Mouse (Mus musculus): Measurements from ENCODE around the gene Inhbc. TPM values are rescaled to one million over a fixed set of nuclear protein-coding genes. Genes with fewer than 3 reads are reported as not detected.
"Not testable (repeated sequence)": the region's sequence is repeated elsewhere in the genome, so short reads cannot be mapped to it uniquely, and the experiment has no call there.

Inhbc gene
- polyA plus RNA-seq, 2 experiments = 1.5 to 2.1 TPM

DNA sequence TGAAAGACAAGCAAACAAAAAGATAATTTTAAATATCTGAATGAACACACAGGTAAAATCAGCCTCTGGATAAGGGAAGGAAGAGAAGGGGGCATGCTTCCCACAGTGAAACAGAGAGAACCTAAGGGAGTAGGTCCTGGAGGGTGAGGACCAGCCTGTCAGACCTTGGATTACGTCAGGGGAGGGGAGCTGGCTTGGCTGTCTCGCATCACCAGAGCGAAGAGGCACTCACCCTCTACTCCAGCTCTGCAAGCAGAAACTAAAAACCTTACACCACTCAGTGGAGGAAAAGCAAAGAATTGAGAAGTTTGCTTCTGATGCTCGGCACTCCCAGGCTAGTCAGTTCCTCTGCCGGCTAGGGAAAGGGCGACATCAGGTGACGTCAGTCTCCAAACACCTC, 50.3 kb downstream of the Inhbc start:
- Histone ChIP-seq H3K9me3 (ENCODE audit: control insufficient read depth, low read length) (no peaks in the 10 kb centered on the region), H3K36me3 (replicated peaks; ENCODE audit: control insufficient read depth, insufficient read depth, low read depth) (no peaks in the 10 kb centered on the region), H3K9ac (replicated peaks) (no peak overlapping the region), H3K4me1 (replicated peaks; ENCODE audit: control insufficient read depth in 2 of 2, insufficient read depth in 2 of 2, low read length in 1 of 2) (peaks cover 3 to 21% of the 10 kb centered on the region in 2 experiments), H3K4me2 (ENCODE audit: low read depth) (no peak overlapping the region), H3K27ac (no peak overlapping the region), H3K27me3 (ENCODE audit: control insufficient read depth, insufficient read depth, low read length) (no peaks in the 10 kb centered on the region), H3K4me3 (ENCODE audit: insufficient read depth in 1 of 2, low read depth in 2 of 2, low read length in 2 of 2) (no peak overlapping the region)
- TF ChIP-seq CTCF (IDR thresholded peaks at IDR 0.05; ENCODE audit: low read depth) = no peak
- no peak for TF ChIP-seq EP300 (IDR thresholded peaks at IDR 0.05; ENCODE audit: low read depth)
- WGBS (ENCODE audit: insufficient replicate concordance) = 73% methylated on average over 7 of the region's 7 CpGs
- ATAC-seq (ENCODE audit: insufficient read depth) (no peak), DNase-seq (ENCODE audit: low read depth in 3 of 3, low spot score in 3 of 3) (no peak)

DNA sequence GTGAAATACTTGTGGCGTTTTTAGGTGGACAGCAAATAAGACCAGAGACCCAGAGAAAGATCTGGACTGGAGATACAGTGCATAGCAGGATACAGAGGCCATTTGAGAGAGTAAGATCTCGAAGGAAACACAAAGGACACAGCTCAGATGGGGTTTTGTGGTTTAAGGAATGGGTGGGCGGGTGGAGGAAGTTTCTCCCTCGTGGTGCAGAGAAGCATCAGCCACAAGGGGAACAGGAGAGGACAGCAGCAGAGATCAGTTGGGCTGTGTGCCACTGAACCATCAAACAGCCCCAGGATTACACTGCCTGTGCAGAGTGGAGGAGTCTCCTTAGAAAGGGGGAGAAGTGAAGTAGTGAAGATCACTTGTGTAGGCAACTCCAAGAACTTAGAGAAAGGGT, 52.2 kb downstream of the Inhbc start:
- no peak overlapping the region for H3K27ac ChIP-seq
- TF ChIP-seq CTCF (IDR thresholded peaks at IDR 0.05; ENCODE audit: low read depth) (no peak), EP300 (IDR thresholded peaks at IDR 0.05; ENCODE audit: low read depth) (no peak)
- no peaks in the 10 kb centered on the region for H3K9me3 ChIP-seq (ENCODE audit: control insufficient read depth, low read length)
- H3K4me2 ChIP-seq (ENCODE audit: low read depth) = no peak overlapping the region
- H3K4me3 ChIP-seq (ENCODE audit: insufficient read depth in 1 of 2, low read depth in 2 of 2, low read length in 2 of 2) = no peak overlapping the region
- WGBS (ENCODE audit: insufficient replicate concordance) = 19% methylated on average over 4 of the region's 4 CpGs
- DNase-seq (ENCODE audit: low read depth in 3 of 3, low spot score in 3 of 3) (no peak), ATAC-seq (ENCODE audit: insufficient read depth) (no peak)
- no peaks in the 10 kb centered on the region for H3K27me3 ChIP-seq (ENCODE audit: control insufficient read depth, insufficient read depth, low read length)
- no peak overlapping the region for H3K9ac ChIP-seq (replicated peaks)
- no peaks in the 10 kb centered on the region for H3K36me3 ChIP-seq (replicated peaks; ENCODE audit: control insufficient read depth, insufficient read depth, low read depth)
- H3K4me1 ChIP-seq (replicated peaks; ENCODE audit: control insufficient read depth in 2 of 2, insufficient read depth in 2 of 2, low read length in 1 of 2) = peaks cover 1 to 20% of the 10 kb centered on the region in 2 experiments; a peak in 3 of 4 replicates

DNA sequence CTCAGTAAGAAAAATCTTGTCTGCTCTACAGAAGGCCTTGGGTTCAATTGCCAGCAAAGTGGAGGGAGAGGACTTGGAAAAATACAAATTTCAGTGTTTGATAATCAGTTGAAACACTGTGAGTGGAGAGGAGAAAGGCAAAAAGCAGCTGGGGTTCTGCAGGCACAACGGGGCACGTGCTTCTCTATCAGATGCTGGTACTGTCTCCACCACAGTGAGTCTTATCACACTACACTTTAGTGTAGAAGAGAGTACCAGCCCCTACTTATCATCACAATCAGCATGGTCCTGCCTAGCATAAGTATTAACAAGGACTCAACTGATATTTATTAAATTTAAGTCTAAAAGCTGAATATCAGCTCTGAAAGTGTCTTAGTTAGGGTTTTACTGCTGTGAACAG, 53.0 kb downstream of the Inhbc start:
- no peak overlapping the region for H3K4me2 ChIP-seq (ENCODE audit: low read depth)
- DNase-seq (ENCODE audit: low read depth in 3 of 3, low spot score in 3 of 3) (no peak), ATAC-seq (ENCODE audit: insufficient read depth) (peak; percentile 68)
- TF ChIP-seq EP300 (IDR thresholded peaks at IDR 0.05; ENCODE audit: low read depth) = no peak
- TF ChIP-seq CTCF (IDR thresholded peaks at IDR 0.05; ENCODE audit: low read depth) = no peak
- peak overlapping the region; percentile 6 for H3K27ac ChIP-seq
- 19% methylated on average over 2 of the region's 2 CpGs for WGBS (ENCODE audit: insufficient replicate concordance)
- peaks cover 8 to 27% of the 10 kb centered on the region in 2 experiments for H3K4me1 ChIP-seq (replicated peaks; ENCODE audit: control insufficient read depth in 2 of 2, insufficient read depth in 2 of 2, low read length in 1 of 2)
- H3K9me3 ChIP-seq (ENCODE audit: control insufficient read depth, low read length) = no peaks in the 10 kb centered on the region
- no peak overlapping the region for H3K9ac ChIP-seq (replicated peaks)
- H3K36me3 ChIP-seq (replicated peaks; ENCODE audit: control insufficient read depth, insufficient read depth, low read depth) = no peaks in the 10 kb centered on the region
- no peaks in the 10 kb centered on the region for H3K27me3 ChIP-seq (ENCODE audit: control insufficient read depth, insufficient read depth, low read length)
- no peak overlapping the region for H3K4me3 ChIP-seq (ENCODE audit: insufficient read depth in 1 of 2, low read depth in 2 of 2, low read length in 2 of 2)

DNA sequence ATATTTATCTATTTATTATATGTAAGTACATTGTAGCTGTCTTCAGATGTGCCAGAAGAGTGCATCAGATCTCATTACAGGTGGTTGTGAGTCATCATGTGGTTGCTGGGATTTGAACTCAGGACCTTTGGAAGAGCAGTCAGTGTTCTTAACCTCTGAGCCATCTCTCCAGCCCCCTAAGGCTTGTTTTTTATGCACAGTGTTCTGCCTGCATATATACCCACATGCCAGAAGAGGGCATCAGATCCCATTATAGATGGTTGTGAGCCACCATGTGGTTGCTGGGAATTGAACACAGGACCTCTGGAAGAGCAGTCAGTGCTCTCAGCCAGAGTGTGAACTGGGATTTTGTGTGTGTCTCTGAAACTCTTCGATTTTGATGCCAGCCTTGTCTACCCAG, 55.3 kb downstream of the Inhbc start:
- ATAC-seq (ENCODE audit: insufficient read depth); H3K9me3 ChIP-seq (ENCODE audit: control insufficient read depth, low read length); H3K4me3 ChIP-seq (ENCODE audit: insufficient read depth in 1 of 2, low read depth in 2 of 2, low read length in 2 of 2); H3K27ac ChIP-seq; H3K36me3 ChIP-seq (replicated peaks; ENCODE audit: control insufficient read depth, insufficient read depth, low read depth); H3K27me3 ChIP-seq (ENCODE audit: control insufficient read depth, insufficient read depth, low read length); H3K9ac ChIP-seq (replicated peaks); DNase-seq (ENCODE audit: low read depth in 3 of 3, low spot score in 3 of 3); H3K4me2 ChIP-seq (ENCODE audit: low read depth): not testable (repeated sequence)
- peaks cover 15 to 33% of the 10 kb centered on the region in 2 experiments for H3K4me1 ChIP-seq (replicated peaks; ENCODE audit: control insufficient read depth in 2 of 2, insufficient read depth in 2 of 2, low read length in 1 of 2)
- TF ChIP-seq CTCF (IDR thresholded peaks at IDR 0.05; ENCODE audit: low read depth) = 0 out of 2 replicates have a peak, but pooled peaks have one; percentile 21
- 68% methylated on average over 1 of the region's 1 CpGs for WGBS (ENCODE audit: insufficient replicate concordance)

- Histone ChIP-seq H3K36me3 (replicated peaks; ENCODE audit: control insufficient read depth, insufficient read depth, low read depth) (peaks cover 14% of the 10 kb centered on the region), H3K4me1 (replicated peaks; ENCODE audit: control insufficient read depth in 2 of 2, insufficient read depth in 2 of 2, low read length in 1 of 2) (peaks cover 16 to 34% of the 10 kb centered on the region in 2 experiments)
- not testable (repeated sequence) for DNase-seq (ENCODE audit: low read depth in 3 of 3, low spot score in 3 of 3); H3K4me2 ChIP-seq (ENCODE audit: low read depth); H3K4me3 ChIP-seq (ENCODE audit: insufficient read depth in 1 of 2, low read depth in 2 of 2, low read length in 2 of 2); H3K27ac ChIP-seq; ATAC-seq (ENCODE audit: insufficient read depth); H3K27me3 ChIP-seq (ENCODE audit: control insufficient read depth, insufficient read depth, low read length); H3K9me3 ChIP-seq (ENCODE audit: control insufficient read depth, low read length); H3K9ac ChIP-seq (replicated peaks)
- WGBS (ENCODE audit: insufficient replicate concordance) = 87% methylated on average over 5 of the region's 5 CpGs
Observed at GRCm38 (mm10) chr10:127313516-127313915, 56.7 kb downstream of the Inhbc start.
